Comparison of ENCODE assay signal across 20 mouse cellular contexts in genomic region chr11:85109957-85110356, GRCm38 (mm10). TPM values are rescaled to one million over a fixed set of nuclear protein-coding genes. Genes with fewer than 3 reads are reported as not detected.
DNase-seq lines count a peak whose midpoint lies in the region; ATAC-seq and TF ChIP-seq lines count a peak whose summit lies in the region.
"Had no signal": no experiment of that assay in that cellular context is flagged by ENCODE, and none has a peak within 500 bp of the region (broad histone marks: within the 10 kb centered on the region; RNA-seq: fewer than 3 reads in every experiment).

No protein-coding gene starts in this region.

- peaks cover 6% of the 10 kb centered on the region; the same call in 1 of the 2 replicates for H3K36me3 ChIP-seq in liver, embryonic 11.5 days (ENCODE audit: control insufficient read depth, insufficient read depth, low read length)
- H3K36me3 ChIP-seq in liver, embryonic 14.5 days (replicated peaks; ENCODE audit: control insufficient read depth, insufficient read depth, low read depth): peaks cover 17% of the 10 kb centered on the region
- H3K36me3 ChIP-seq in liver, postnatal 0 days (replicated peaks; ENCODE audit: insufficient read depth, low read length): no peaks in the 10 kb centered on the region; the same call in none of the 2 replicates

- intact Hi-C loops in heart, postnatal 36 days (cut with DNase I): no loop called here

- H3K9ac ChIP-seq in liver, embryonic 11.5 days (ENCODE audit: low read depth, low read length): no peak overlapping the region
- peak overlapping the region; percentile 49 for H3K9ac ChIP-seq in liver, embryonic 14.5 days (replicated peaks)
- no peak overlapping the region for H3K9ac ChIP-seq in liver, postnatal 0 days (replicated peaks)
- H3K9ac ChIP-seq: forebrain, postnatal 0 days; heart, embryonic 13.5 days; hindbrain, embryonic 12.5 days; hindbrain, embryonic 15.5 days had no signal

- peak overlapping the region; percentile 69 for H3K27ac ChIP-seq in liver, embryonic 11.5 days (ENCODE audit: low read depth, low read length)
- H3K27ac ChIP-seq in liver, embryonic 14.5 days: peak overlapping the region; percentile 80
- H3K27ac ChIP-seq in liver, postnatal 0 days (ENCODE audit: low read depth): peak overlapping the region; percentile 64
- H3K27ac ChIP-seq: heart, adult 2 months; heart, embryonic 10.5 days; heart, embryonic 13.5 days; hindbrain, embryonic 12.5 days; hindbrain, embryonic 15.5 days had no signal

- H3K4me1 ChIP-seq in liver, embryonic 11.5 days (replicated peaks; ENCODE audit: control insufficient read depth, insufficient read depth, low read length): peaks cover 18% of the 10 kb centered on the region
- H3K4me1 ChIP-seq in liver, embryonic 14.5 days (replicated peaks; ENCODE audit: control insufficient read depth in 2 of 2, insufficient read depth in 2 of 2, low read length in 1 of 2): peaks cover 60 to 74% of the 10 kb centered on the region in 2 experiments
- H3K4me1 ChIP-seq in liver, postnatal 0 days (ENCODE audit: insufficient read depth): peaks cover 25% of the 10 kb centered on the region
- H3K4me1 ChIP-seq: hindbrain, embryonic 12.5 days; hindbrain, embryonic 15.5 days had no signal

- no peak for TF ChIP-seq EP300 in liver, embryonic 14.5 days (IDR thresholded peaks at IDR 0.05; ENCODE audit: low read depth)
- TF ChIP-seq EP300 in liver, postnatal 0 days (IDR thresholded peaks at IDR 0.05; ENCODE audit: low read depth): no peak

- no peak overlapping the region for H3K4me3 ChIP-seq in liver, embryonic 11.5 days (ENCODE audit: low read depth, low read length)
- H3K4me3 ChIP-seq in liver, embryonic 14.5 days (ENCODE audit: insufficient read depth in 1 of 2, low read depth in 2 of 2, low read length in 2 of 2): no peak overlapping the region
- no peak overlapping the region for H3K4me3 ChIP-seq in liver, postnatal 0 days (ENCODE audit: low read depth, low read length)
- H3K4me3 ChIP-seq: heart, adult 2 months; heart, embryonic 10.5 days; heart, embryonic 13.5 days; hindbrain, embryonic 12.5 days; hindbrain, embryonic 15.5 days had no signal

- ATAC-seq in liver, embryonic 11.5 days (replicated peaks; ENCODE audit: low FRiP score): no peak
- no peak for ATAC-seq in liver, embryonic 14.5 days (ENCODE audit: insufficient read depth)
- no peak for ATAC-seq in liver, postnatal 0 days
- ATAC-seq: forebrain, embryonic 14.5 days; forebrain, postnatal 0 days had no signal

- H3K4me2 ChIP-seq in liver, embryonic 11.5 days: no peak overlapping the region
- no peak overlapping the region; the same call in 1 of the 2 replicates for H3K4me2 ChIP-seq in liver, embryonic 14.5 days (ENCODE audit: low read depth)
- no peak overlapping the region for H3K4me2 ChIP-seq in liver, postnatal 0 days (ENCODE audit: low read depth, low read length)
- H3K4me2 ChIP-seq: heart, embryonic 13.5 days; hindbrain, embryonic 12.5 days; hindbrain, embryonic 15.5 days had no signal

- no peaks in the 10 kb centered on the region for H3K27me3 ChIP-seq in liver, embryonic 11.5 days (replicated peaks; ENCODE audit: control insufficient read depth, insufficient read depth, low read length)
- H3K27me3 ChIP-seq in liver, embryonic 14.5 days (ENCODE audit: control insufficient read depth, insufficient read depth, low read length): no peaks in the 10 kb centered on the region
- H3K27me3 ChIP-seq in liver, postnatal 0 days (ENCODE audit: insufficient read depth, low read length): no peaks in the 10 kb centered on the region
- H3K27me3 ChIP-seq: heart, embryonic 13.5 days; hindbrain, embryonic 12.5 days; hindbrain, embryonic 15.5 days had no signal

- DNase-seq in liver, embryonic 11.5 days (ENCODE audit: low spot score): no peak
- no peak for DNase-seq in liver
- no peak for DNase-seq in liver, embryonic 14.5 days (ENCODE audit: low read depth in 3 of 3, low spot score in 3 of 3)
- DNase-seq in liver, postnatal 0 days: no peak
- no peak for DNase-seq in cerebellum, adult 9-10 months
- no peak for DNase-seq in heart, postnatal 36 days
- DNase-seq: adrenal gland, adult 8-10 months; adrenal gland, postnatal 25 days; cerebellum, adult 11-12 months; cerebellum, adult 8-10 months; cerebellum, postnatal 14 days; forebrain, postnatal 0 days; gastrocnemius, postnatal 36 days; heart, adult 2 months; heart, postnatal 14 days had no signal

- H3K9me3 ChIP-seq in liver, embryonic 11.5 days (ENCODE audit: control insufficient read depth, low read length): no peaks in the 10 kb centered on the region
- no peaks in the 10 kb centered on the region for H3K9me3 ChIP-seq in liver, embryonic 14.5 days (ENCODE audit: control insufficient read depth, low read length)
- no peaks in the 10 kb centered on the region for H3K9me3 ChIP-seq in liver, postnatal 0 days (ENCODE audit: low read length)
- H3K9me3 ChIP-seq: heart, embryonic 10.5 days; heart, embryonic 13.5 days; hindbrain, embryonic 12.5 days; hindbrain, embryonic 15.5 days had no signal

- TF ChIP-seq CTCF in liver, embryonic 14.5 days (IDR thresholded peaks at IDR 0.05; ENCODE audit: low read depth): no peak
- no peak for TF ChIP-seq CTCF in liver, postnatal 0 days (IDR thresholded peaks at IDR 0.05; ENCODE audit: low read depth)

RNA-seq across cellular contexts. Expression of gene Usp32, which starts 30.0 kb away (rescaled TPM):
- polyA plus RNA-seq in liver, embryonic 11.5 days (2014; fragmentation: Nextera tagmentation; extraction: Ambion mirVana): 7.9 and 10.9 TPM in 2 replicates
- 15.0 and 25.6 TPM in 2 replicates for polyA plus RNA-seq in liver, embryonic 14.5 days (2012; rRNA removed)
- polyA plus RNA-seq in liver, embryonic 14.5 days (2014; fragmentation: Nextera tagmentation; extraction: Ambion mirVana): 14.4 and 17.7 TPM in 2 replicates
- polyA plus RNA-seq in liver, postnatal 0 days (2015; fragmentation: Nextera tagmentation; extraction: Ambion mirVana): 4.7 and 6.1 TPM in 2 replicates
- 10 to 100 TPM; 20.2 to 22.6 TPM for total RNA-seq in heart, postnatal 36 days (2021)
